Mouse (Mus musculus): ENCODE measurements around the gene 1700008P02Rik.
"Not testable (repeated sequence)": the region's sequence is repeated elsewhere in the genome, so short reads cannot be mapped to it uniquely, and the experiment has no call there.

The 1700008P02Rik gene

GRCm38 (mm10) chr3:6620343-6620742, at the start of gene 1700008P02Rik:
Gene 1700008P02Rik, minus strand, starts transcription at chr3:6620443.
- Histone ChIP-seq H3K9me3 (ENCODE audit: low read length) (no peaks in the 10 kb centered on the region), H3K4me1 (replicated peaks; ENCODE audit: low read depth, low read length) (no peaks in the 10 kb centered on the region), H3K27me3 (ENCODE audit: insufficient read depth, low read length) (no peaks in the 10 kb centered on the region), H3K4me3 (replicated peaks; ENCODE audit: low read length) (no peak within 1 kb of the TSS), H3K36me3 (ENCODE audit: insufficient read depth, low read length) (no peaks in the 10 kb centered on the region)
- TF ChIP-seq CTCF (conservative IDR thresholded peaks at IDR 0.05; ENCODE audit: low read length) (no peak), NANOG (IDR thresholded peaks at IDR 0.05; ENCODE audit: borderline replicate concordance, low read length) (no peak), POU5F1 (IDR thresholded peaks at IDR 0.05; ENCODE audit: borderline replicate concordance, low read length) (no peak)

GRCm38 (mm10) chr3:6649411-6649810, 29.2 kb upstream of the 1700008P02Rik start:
- no peaks in the 10 kb centered on the region for H3K27me3 ChIP-seq (ENCODE audit: insufficient read depth, low read length)
- TF ChIP-seq POU5F1 (IDR thresholded peaks at IDR 0.05; ENCODE audit: borderline replicate concordance, low read length) (no peak), CTCF (conservative IDR thresholded peaks at IDR 0.05; ENCODE audit: low read length) (no peak), NANOG (IDR thresholded peaks at IDR 0.05; ENCODE audit: borderline replicate concordance, low read length) (no peak)
- H3K4me1 ChIP-seq (replicated peaks; ENCODE audit: low read depth, low read length) = no peaks in the 10 kb centered on the region
- H3K4me3 ChIP-seq (replicated peaks; ENCODE audit: low read length) = no peak overlapping the region
- H3K9me3 ChIP-seq (ENCODE audit: low read length) = no peaks in the 10 kb centered on the region
- H3K36me3 ChIP-seq (ENCODE audit: insufficient read depth, low read length) = no peaks in the 10 kb centered on the region

GRCm38 (mm10) chr3:6638151-6638550, 17.9 kb upstream of the 1700008P02Rik start:
- not testable (repeated sequence) for H3K4me3 ChIP-seq (replicated peaks; ENCODE audit: low read length); H3K4me1 ChIP-seq (replicated peaks; ENCODE audit: low read depth, low read length); H3K9me3 ChIP-seq (ENCODE audit: low read length); H3K27me3 ChIP-seq (ENCODE audit: insufficient read depth, low read length); H3K36me3 ChIP-seq (ENCODE audit: insufficient read depth, low read length)

GRCm38 (mm10) chr3:6634256-6634655, 14.0 kb upstream of the 1700008P02Rik start:
- Histone ChIP-seq H3K4me3 (replicated peaks; ENCODE audit: low read length) (no peak overlapping the region), H3K36me3 (ENCODE audit: insufficient read depth, low read length) (no peaks in the 10 kb centered on the region), H3K27me3 (ENCODE audit: insufficient read depth, low read length) (no peaks in the 10 kb centered on the region), H3K4me1 (replicated peaks; ENCODE audit: low read depth, low read length) (no peaks in the 10 kb centered on the region), H3K9me3 (ENCODE audit: low read length) (no peaks in the 10 kb centered on the region)
- TF ChIP-seq POU5F1 (IDR thresholded peaks at IDR 0.05; ENCODE audit: borderline replicate concordance, low read length) = no peak
- no peak for TF ChIP-seq NANOG (IDR thresholded peaks at IDR 0.05; ENCODE audit: borderline replicate concordance, low read length)
- TF ChIP-seq CTCF (conservative IDR thresholded peaks at IDR 0.05; ENCODE audit: low read length) = no peak

- Histone ChIP-seq H3K9me3 (ENCODE audit: low read length) (no peaks in the 10 kb centered on the region), H3K4me1 (replicated peaks; ENCODE audit: low read depth, low read length) (no peaks in the 10 kb centered on the region), H3K4me3 (replicated peaks; ENCODE audit: low read length) (no peak overlapping the region), H3K27me3 (ENCODE audit: insufficient read depth, low read length) (no peaks in the 10 kb centered on the region), H3K36me3 (ENCODE audit: insufficient read depth, low read length) (no peaks in the 10 kb centered on the region)
- TF ChIP-seq POU5F1 (IDR thresholded peaks at IDR 0.05; ENCODE audit: borderline replicate concordance, low read length) = no peak
- no peak for TF ChIP-seq NANOG (IDR thresholded peaks at IDR 0.05; ENCODE audit: borderline replicate concordance, low read length)
- no peak for TF ChIP-seq CTCF (conservative IDR thresholded peaks at IDR 0.05; ENCODE audit: low read length)
These were observed 2.4 kb downstream of the 1700008P02Rik start for GRCm38 (mm10) chr3:6617881-6618280.

All from E14TG2a.4 (cell line).